Mouse (Mus musculus): ENCODE measurements around the gene Lrrc56. TPM values are rescaled to one million over a fixed set of nuclear protein-coding genes. Genes with fewer than 3 reads are reported as not detected.

The Lrrc56 gene
- polyA plus RNA-seq, 1 experiment from 2014 or later: 3.8 TPM

- no peak for TF ChIP-seq CTCF (IDR thresholded peaks at IDR 0.05; ENCODE audit: low read depth)
- no peak for DNase-seq
- no peak overlapping the region for H3K4me2 ChIP-seq
- no peak overlapping the region for H3K27ac ChIP-seq (ENCODE audit: low read depth)
- H3K27me3 ChIP-seq (ENCODE audit: insufficient read depth, low read length): no peaks in the 10 kb centered on the region
- H3K36me3 ChIP-seq (ENCODE audit: insufficient read depth): peaks cover 8% of the 10 kb centered on the region
- WGBS: 91% methylated on average over 8 of the region's 8 CpGs
- no peak overlapping the region for H3K9ac ChIP-seq
- no peak overlapping the region for H3K4me3 ChIP-seq (ENCODE audit: low read depth, low read length)
- no peak for ATAC-seq (ENCODE audit: insufficient read depth)
- peaks cover 10% of the 10 kb centered on the region for H3K4me1 ChIP-seq (ENCODE audit: insufficient read depth)
- no peaks in the 10 kb centered on the region for H3K9me3 ChIP-seq (ENCODE audit: low read depth, low read length)
Measured at GRCm38 (mm10) chr7:141196619-141197282, 2.8 kb downstream of the Lrrc56 start.

DNA sequence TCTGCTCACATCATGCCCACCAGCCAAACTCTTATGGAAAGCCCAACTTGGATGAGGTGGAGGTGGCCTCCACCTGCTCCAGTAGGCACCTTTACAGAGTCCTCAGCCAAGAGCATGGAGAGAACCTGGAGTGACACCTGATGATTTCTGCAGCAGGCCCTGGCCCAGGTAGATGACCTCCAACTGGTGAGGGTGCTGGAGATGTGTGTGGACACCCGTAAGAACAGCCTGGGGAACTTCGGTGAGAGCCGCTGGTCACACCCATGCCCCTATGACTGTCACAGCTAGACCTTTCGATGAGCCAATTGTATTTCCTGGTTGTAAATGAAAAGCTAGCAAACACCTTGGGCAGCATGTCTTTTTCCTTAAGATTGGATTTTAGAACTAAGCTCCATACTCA is 4.2 kb downstream of the Lrrc56 start:
- Histone ChIP-seq H3K4me1 (ENCODE audit: insufficient read depth) (no peaks in the 10 kb centered on the region), H3K27me3 (ENCODE audit: insufficient read depth, low read length) (no peaks in the 10 kb centered on the region), H3K9ac (no peak overlapping the region), H3K27ac (ENCODE audit: low read depth) (no peak overlapping the region), H3K4me3 (ENCODE audit: low read depth, low read length) (no peak overlapping the region), H3K4me2 (no peak overlapping the region), H3K36me3 (ENCODE audit: insufficient read depth) (no peaks in the 10 kb centered on the region), H3K9me3 (ENCODE audit: low read depth, low read length) (no peaks in the 10 kb centered on the region)
- TF ChIP-seq CTCF (IDR thresholded peaks at IDR 0.05; ENCODE audit: low read depth): no peak
- DNase-seq (no peak), ATAC-seq (ENCODE audit: insufficient read depth) (no peak)
- 89% methylated on average over 4 of the region's 4 CpGs for WGBS

DNA sequence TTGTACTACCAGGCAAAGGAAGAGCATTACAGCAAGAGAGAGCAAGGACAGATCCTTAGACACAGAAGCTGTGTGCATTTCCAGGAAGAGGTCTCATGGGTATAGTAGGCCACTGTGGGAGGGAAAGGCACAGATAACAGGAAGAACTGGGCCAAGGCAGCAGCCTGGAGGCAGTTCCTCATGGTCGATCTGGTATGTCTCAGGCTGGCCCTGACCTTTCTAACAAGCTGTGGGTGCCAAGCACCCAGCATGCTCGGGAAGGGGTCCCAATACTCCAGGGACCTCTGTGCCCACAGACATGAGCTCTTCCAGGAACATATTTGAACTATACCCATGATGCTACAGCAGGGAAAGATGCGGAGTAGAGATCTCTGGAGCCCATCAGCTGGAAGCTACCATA is 10.6 kb downstream of the Lrrc56 start:
- DNase-seq (no peak), ATAC-seq (ENCODE audit: insufficient read depth) (no peak)
- H3K36me3 ChIP-seq (ENCODE audit: insufficient read depth): no peaks in the 10 kb centered on the region
- 72% methylated on average over 3 of the region's 3 CpGs for WGBS
- no peak overlapping the region for H3K4me3 ChIP-seq (ENCODE audit: low read depth, low read length)
- H3K9me3 ChIP-seq (ENCODE audit: low read depth, low read length): no peaks in the 10 kb centered on the region
- no peak overlapping the region for H3K9ac ChIP-seq
- no peak overlapping the region for H3K27ac ChIP-seq (ENCODE audit: low read depth)
- H3K4me1 ChIP-seq (ENCODE audit: insufficient read depth): no peaks in the 10 kb centered on the region
- no peak for TF ChIP-seq CTCF (IDR thresholded peaks at IDR 0.05; ENCODE audit: low read depth)
- no peaks in the 10 kb centered on the region for H3K27me3 ChIP-seq (ENCODE audit: insufficient read depth, low read length)
- H3K4me2 ChIP-seq: no peak overlapping the region

- no peaks in the 10 kb centered on the region for H3K4me1 ChIP-seq (ENCODE audit: insufficient read depth)
- no peaks in the 10 kb centered on the region for H3K27me3 ChIP-seq (ENCODE audit: insufficient read depth, low read length)
- H3K9me3 ChIP-seq (ENCODE audit: low read depth, low read length): no peaks in the 10 kb centered on the region
- H3K4me2 ChIP-seq: no peak overlapping the region
- H3K9ac ChIP-seq: no peak overlapping the region
- no peak for DNase-seq
- no peak for TF ChIP-seq CTCF (IDR thresholded peaks at IDR 0.05; ENCODE audit: low read depth)
- H3K36me3 ChIP-seq (ENCODE audit: insufficient read depth): no peaks in the 10 kb centered on the region
- WGBS: 88% methylated on average over 5 of the region's 5 CpGs
- H3K4me3 ChIP-seq (ENCODE audit: low read depth, low read length): no peak overlapping the region
- ATAC-seq (ENCODE audit: insufficient read depth): no peak
- no peak overlapping the region for H3K27ac ChIP-seq (ENCODE audit: low read depth)
Measured at GRCm38 (mm10) chr7:141205504-141205903, 11.5 kb downstream of the Lrrc56 start.

DNA sequence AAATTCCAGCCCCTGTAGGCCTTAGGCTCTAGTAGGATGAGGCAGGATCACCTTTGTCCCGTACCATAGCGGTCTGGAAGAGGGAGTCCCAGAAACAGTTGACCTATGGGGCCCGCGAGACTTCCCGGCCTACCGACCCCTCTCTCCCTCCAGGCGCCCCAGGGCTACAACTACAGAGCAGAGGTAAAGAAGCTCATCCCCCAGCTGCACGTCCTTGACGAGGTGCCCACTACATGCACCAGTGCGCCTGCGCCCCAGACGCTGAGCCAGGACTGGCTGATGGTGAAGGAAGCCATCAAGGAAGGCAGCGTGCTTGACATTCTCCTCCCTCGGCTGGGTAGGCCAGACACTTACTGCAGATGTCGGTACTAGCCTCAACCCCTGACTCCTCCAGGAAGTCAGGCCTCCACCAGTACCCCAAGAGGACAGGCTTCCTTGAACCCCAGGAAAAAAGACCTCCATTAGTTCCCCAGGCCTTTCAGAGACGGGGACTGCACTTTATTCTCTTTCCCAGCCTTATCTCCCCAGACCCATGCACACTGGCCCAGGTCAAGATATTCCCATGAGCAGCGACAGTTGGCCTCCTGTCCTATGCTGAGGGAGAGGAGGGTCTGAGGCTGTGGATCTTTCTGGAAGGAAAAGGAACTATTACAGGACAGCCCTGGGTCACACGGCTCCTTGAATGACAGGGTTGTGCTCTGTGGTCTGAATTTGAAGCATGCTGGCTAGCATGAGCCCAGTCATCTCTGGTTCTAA is 12.4 kb downstream of the Lrrc56 start:
- no peaks in the 10 kb centered on the region for H3K4me1 ChIP-seq (ENCODE audit: insufficient read depth)
- no peaks in the 10 kb centered on the region for H3K9me3 ChIP-seq (ENCODE audit: low read depth, low read length)
- H3K27me3 ChIP-seq (ENCODE audit: insufficient read depth, low read length): no peaks in the 10 kb centered on the region
- TF ChIP-seq CTCF (IDR thresholded peaks at IDR 0.05; ENCODE audit: low read depth): no peak
- H3K9ac ChIP-seq: no peak overlapping the region
- no peak overlapping the region for H3K27ac ChIP-seq (ENCODE audit: low read depth)
- no peak overlapping the region for H3K4me2 ChIP-seq
- no peaks in the 10 kb centered on the region for H3K36me3 ChIP-seq (ENCODE audit: insufficient read depth)
- DNase-seq: no peak
- no peak overlapping the region for H3K4me3 ChIP-seq (ENCODE audit: low read depth, low read length)
- ATAC-seq (ENCODE audit: insufficient read depth): no peak
- 89% methylated on average over 18 of the region's 18 CpGs for WGBS

- ATAC-seq (ENCODE audit: insufficient read depth): no peak; the same call in 1 of the 2 replicates
- WGBS: 79% methylated on average over 3 of the region's 3 CpGs
Measured at GRCm38 (mm10) chr7:141209526-141209925, 15.6 kb downstream of the Lrrc56 start.

DNA sequence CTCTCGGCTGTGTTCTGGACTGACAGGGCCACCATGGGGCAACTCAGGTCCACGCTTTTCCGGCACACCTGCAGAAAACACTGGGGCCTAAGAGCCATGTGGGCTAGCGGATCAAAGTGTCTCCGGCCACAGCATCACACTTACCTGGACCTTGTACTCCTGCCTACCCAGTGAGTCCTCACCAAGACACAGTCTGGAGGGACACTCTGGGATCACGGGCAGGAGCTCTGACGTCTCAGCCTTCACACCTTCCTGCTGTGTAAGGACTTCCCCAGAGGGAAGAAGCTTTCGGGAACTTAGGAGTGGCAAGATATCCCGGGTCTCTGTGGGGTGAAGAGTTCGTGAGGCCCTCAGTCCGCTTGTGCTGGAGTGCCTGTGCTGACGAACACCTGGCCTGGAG is 16.2 kb downstream of the Lrrc56 start:
- H3K27me3 ChIP-seq (ENCODE audit: insufficient read depth, low read length): no peaks in the 10 kb centered on the region
- H3K27ac ChIP-seq (ENCODE audit: low read depth): no peak overlapping the region
- ATAC-seq (ENCODE audit: insufficient read depth) (no peak), DNase-seq (no peak)
- H3K4me2 ChIP-seq: no peak overlapping the region
- no peak for TF ChIP-seq CTCF (IDR thresholded peaks at IDR 0.05; ENCODE audit: low read depth)
- peaks cover 5% of the 10 kb centered on the region; the same call in 1 of the 2 replicates for H3K4me1 ChIP-seq (ENCODE audit: insufficient read depth)
- H3K4me3 ChIP-seq (ENCODE audit: low read depth, low read length): no peak overlapping the region
- WGBS: 52% methylated on average over 12 of the region's 12 CpGs
- no peaks in the 10 kb centered on the region for H3K36me3 ChIP-seq (ENCODE audit: insufficient read depth)
- no peak overlapping the region for H3K9ac ChIP-seq
- no peaks in the 10 kb centered on the region for H3K9me3 ChIP-seq (ENCODE audit: low read depth, low read length)

More at GRCm38 (mm10) chr7:141209526-141209925, 15.6 kb downstream of the Lrrc56 start:
- no peak for DNase-seq
- Histone ChIP-seq H3K27me3 (ENCODE audit: insufficient read depth, low read length) (no peaks in the 10 kb centered on the region), H3K27ac (ENCODE audit: low read depth) (no peak overlapping the region), H3K36me3 (ENCODE audit: insufficient read depth) (no peaks in the 10 kb centered on the region), H3K4me2 (no peak overlapping the region), H3K4me1 (ENCODE audit: insufficient read depth) (no peaks in the 10 kb centered on the region; the same call in 1 of the 2 replicates), H3K9ac (no peak overlapping the region), H3K9me3 (ENCODE audit: low read depth, low read length) (no peaks in the 10 kb centered on the region), H3K4me3 (ENCODE audit: low read depth, low read length) (no peak overlapping the region)
- TF ChIP-seq CTCF (IDR thresholded peaks at IDR 0.05; ENCODE audit: low read depth): no peak

Measured in lung, embryonic 14.5 days (tissue).